ENCODE assay signal across 19 mouse cellular contexts in genomic region chr16:13538933-13539648, GRCm38 (mm10).
A peak's percentile ranks its signal among the peaks of the same experiment; 100 is the strongest.
DNase-seq lines count a peak whose midpoint lies in the region; ATAC-seq and TF ChIP-seq lines count a peak whose summit lies in the region.
"Had no signal": no experiment of that assay in that cellular context is flagged by ENCODE, and none has a peak within 500 bp of the region (broad histone marks: within the 10 kb centered on the region; RNA-seq: fewer than 3 reads in every experiment).

No protein-coding gene starts in this region.

- H3K27ac ChIP-seq in heart, embryonic 12.5 days (ENCODE audit: poor library complexity, severe bottlenecking): no peak overlapping the region
- peak overlapping the region; percentile 19; the same call in 1 of the 2 replicates for H3K27ac ChIP-seq in limb, embryonic 10.5 days
- H3K27ac ChIP-seq: heart, embryonic 13.5 days; liver, embryonic 13.5 days; macrophage; midbrain, embryonic 13.5 days had no signal

- no peaks in the 10 kb centered on the region for H3K27me3 ChIP-seq in heart, embryonic 12.5 days (replicated peaks)
- H3K27me3 ChIP-seq in limb, embryonic 10.5 days (ENCODE audit: low read depth, poor library complexity, severe bottlenecking): no peaks in the 10 kb centered on the region
- H3K27me3 ChIP-seq: heart, embryonic 13.5 days; liver, embryonic 13.5 days; midbrain, embryonic 13.5 days had no signal

- H3K4me1 ChIP-seq in heart, embryonic 12.5 days (replicated peaks): peaks cover 3% of the 10 kb centered on the region
- H3K4me1 ChIP-seq in limb, embryonic 10.5 days: peaks cover 16% of the 10 kb centered on the region
- H3K4me1 ChIP-seq: midbrain, embryonic 13.5 days had no signal

- H3K9me3 ChIP-seq in heart, embryonic 12.5 days (replicated peaks): no peaks in the 10 kb centered on the region; the same call in 1 of the 2 replicates
- no peaks in the 10 kb centered on the region for H3K9me3 ChIP-seq in limb, embryonic 10.5 days (replicated peaks)
- H3K9me3 ChIP-seq: liver, embryonic 13.5 days; midbrain, embryonic 13.5 days had no signal

- TF ChIP-seq POLR2A in brain, embryonic 14.5 days (IDR thresholded peaks at IDR 0.05; ENCODE audit: borderline replicate concordance, extremely low read depth, insufficient read depth, insufficient read length, poor library complexity, severe bottlenecking): no peak

- no peak overlapping the region for H3K9ac ChIP-seq in heart, embryonic 12.5 days
- H3K9ac ChIP-seq: heart, embryonic 13.5 days; liver, embryonic 13.5 days; midbrain, embryonic 13.5 days had no signal

- no peak for TF ChIP-seq CTCF in brain, embryonic 14.5 days (IDR thresholded peaks at IDR 0.05; ENCODE audit: borderline replicate concordance, extremely low read depth, insufficient read depth, insufficient read length)

- H3K36me3 ChIP-seq in heart, embryonic 12.5 days: peaks cover 11% of the 10 kb centered on the region; the same call in 1 of the 2 replicates
- H3K36me3 ChIP-seq in limb, embryonic 10.5 days: peaks cover 6% of the 10 kb centered on the region; the same call in 1 of the 2 replicates
- H3K36me3 ChIP-seq: midbrain, embryonic 13.5 days had no signal

- peak; percentile 77 for DNase-seq in heart, adult 11 months
- DNase-seq in lung, postnatal 10 days: peak; percentile 44
- no peak for DNase-seq in lung, postnatal 14 days
- DNase-seq in brain, embryonic 14.5 days (ENCODE audit: low read depth): peak; percentile 49
- DNase-seq in limb, embryonic 10.5 days (ENCODE audit: low spot score): no peak
- no peak for DNase-seq in cerebellum, postnatal 10 days
- DNase-seq in thymus, postnatal 25 days: no peak
- DNase-seq: B cell, adult 2 months; cerebellum, adult 9-10 months; embryo, embryonic 11 days; gastrocnemius, postnatal 25 days; heart, postnatal 4 days; layer of hippocampus, postnatal 36 days; liver, embryonic 13.5 days had no signal

- WGBS in heart, embryonic 12.5 days: 91% methylated on average over 9 of the region's 9 CpGs
- WGBS in limb, embryonic 10.5 days: 89% methylated on average over 9 of the region's 9 CpGs

- no peak overlapping the region for H3K4me2 ChIP-seq in heart, embryonic 12.5 days
- H3K4me2 ChIP-seq: heart, embryonic 13.5 days; liver, embryonic 13.5 days; midbrain, embryonic 13.5 days had no signal

- ATAC-seq in heart, embryonic 12.5 days (ENCODE audit: insufficient number of reproducible peaks, low FRiP score): no peak
- ATAC-seq: midbrain, embryonic 13.5 days had no signal

- no peak overlapping the region for H3K4me3 ChIP-seq in heart, embryonic 12.5 days
- no peak overlapping the region for H3K4me3 ChIP-seq in limb, embryonic 10.5 days
- H3K4me3 ChIP-seq: heart, embryonic 13.5 days; liver, embryonic 13.5 days; midbrain, embryonic 13.5 days; myocyte had no signal

Comparison
In these comparisons a context has a peak if more than half of its experiments do, and no peak if none do; other contexts are left out.
1. DNase-seq: peak in heart, adult 11 months (single experiment), lung, postnatal 10 days (single experiment) and brain, embryonic 14.5 days (single experiment); none in lung, postnatal 14 days (single experiment), limb, embryonic 10.5 days (single experiment), cerebellum, postnatal 10 days (0 of 2) and thymus, postnatal 25 days (single experiment).